Mouse (Mus musculus): ENCODE measurements at regions not wholly inside any gene's neighbourhood (a gene's known extent, or its start where the extent isn't known, plus 50 kb on each side); places are given as distances from the start of the nearest gene placed in this dataset.

DNA sequence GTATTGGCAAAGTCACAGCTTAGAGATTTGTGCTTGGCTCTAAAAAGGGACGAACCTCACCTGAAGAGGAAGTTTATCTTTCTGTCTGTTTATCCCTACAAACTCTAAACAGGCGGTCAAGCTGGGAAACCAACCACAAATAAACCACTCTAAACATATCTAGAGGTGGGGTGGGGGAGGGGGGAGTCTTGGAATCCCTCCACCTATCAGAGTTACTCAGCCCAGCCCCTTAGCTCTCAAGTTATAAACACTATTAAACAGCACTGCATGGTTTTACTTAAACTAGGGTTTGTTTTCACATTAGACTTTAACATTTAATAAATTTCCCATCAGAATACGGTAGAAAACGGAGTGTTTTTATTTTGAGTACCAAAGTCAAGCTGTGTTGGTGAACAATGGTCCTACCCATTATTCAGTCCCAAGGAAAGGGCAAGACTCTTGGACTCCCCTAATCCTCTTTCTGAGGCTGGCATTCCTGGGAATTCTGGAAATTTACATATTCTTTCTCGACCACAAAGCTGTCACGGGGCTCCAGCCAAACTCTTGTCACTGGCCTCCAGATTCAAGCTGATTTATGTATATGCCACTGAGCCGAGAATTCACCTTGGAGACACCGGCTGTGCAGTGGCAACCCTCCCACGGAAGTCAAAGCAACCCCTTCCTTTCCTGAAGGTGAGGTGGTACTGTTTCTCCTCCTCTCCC lies 166.7 kb downstream of the Sox4 start:
- H3K27me3 ChIP-seq (ENCODE audit: control insufficient read depth in 1 of 2, insufficient read depth in 2 of 2, low read length in 2 of 2): no peaks in the 10 kb centered on the region

DNA sequence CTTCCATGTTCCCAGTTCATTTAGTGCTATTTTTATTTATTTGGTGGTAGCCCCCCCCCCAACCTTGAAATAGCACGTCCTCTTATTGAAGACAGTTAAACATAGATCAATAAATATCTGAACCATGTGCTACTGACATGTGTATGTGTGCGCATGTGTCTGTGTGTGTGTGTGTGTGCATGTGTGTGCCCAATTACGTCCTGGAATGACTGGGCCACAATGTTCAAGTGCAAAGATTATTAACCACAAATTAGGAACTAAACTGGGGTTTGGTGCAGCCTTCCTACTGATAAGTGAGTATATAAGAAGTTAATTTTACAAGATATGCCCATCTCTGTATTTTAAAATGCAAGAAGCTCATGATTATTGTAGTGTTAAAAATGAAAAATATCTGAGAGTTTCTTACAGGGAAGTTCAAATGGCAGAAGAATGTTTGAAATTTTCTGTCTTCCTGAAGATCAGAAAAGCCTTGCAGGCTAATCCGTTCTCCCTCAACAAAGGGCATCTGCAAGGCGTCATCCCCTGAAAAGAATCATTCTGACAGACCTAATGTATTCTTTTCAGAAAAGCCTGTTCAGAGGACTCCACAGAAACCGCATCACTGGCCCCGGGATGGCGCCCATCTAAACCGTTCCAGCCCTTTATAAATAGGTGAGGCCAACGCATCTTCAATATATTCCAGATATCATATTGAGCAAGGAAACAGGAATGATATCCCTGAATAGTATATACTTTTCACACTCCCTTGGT lies 170.8 kb downstream of the Sox4 start:
- Histone ChIP-seq H3K27ac (ENCODE audit: control insufficient read depth, low read depth, low read length) (no peak overlapping the region), H3K9ac (ENCODE audit: control insufficient read depth, low read depth, low read length, poor library complexity, severe bottlenecking) (no peak overlapping the region), H3K79me2 (ENCODE audit: control insufficient read depth, insufficient read depth, low read length, poor library complexity) (no peaks in the 10 kb centered on the region), H3K9me3 (replicated peaks; ENCODE audit: insufficient read depth, low read length) (no peaks in the 10 kb centered on the region), H3K27me3 (ENCODE audit: control insufficient read depth in 1 of 2, insufficient read depth in 2 of 2, low read length in 2 of 2) (no peaks in the 10 kb centered on the region), H3K4me3 (ENCODE audit: control insufficient read depth in 1 of 2, insufficient read depth in 1 of 2, low read depth in 2 of 2, low read length in 2 of 2) (no peak overlapping the region), H3K4me1 (ENCODE audit: control insufficient read depth in 1 of 2, insufficient read depth in 2 of 2, low read length in 2 of 2) (no peaks in the 10 kb centered on the region), H3K36me3 (ENCODE audit: control insufficient read depth in 1 of 2, insufficient read depth in 2 of 2, low read length in 2 of 2) (no peaks in the 10 kb centered on the region)
- DNase-seq (ENCODE audit: low read depth, low spot score): no peak
- TF ChIP-seq MAX (IDR thresholded peaks at IDR 0.05; ENCODE audit: low read length): no peak
- no peak for TF ChIP-seq USF2 (IDR thresholded peaks at IDR 0.05; ENCODE audit: borderline replicate concordance in 1 of 2, insufficient read depth in 1 of 2, low read depth in 1 of 2, low read length in 2 of 2)
- TF ChIP-seq NRF1 (IDR thresholded peaks at IDR 0.05; ENCODE audit: insufficient read depth, low read depth, low read length, poor library complexity, severe bottlenecking): no peak
- TF ChIP-seq CHD1 (IDR thresholded peaks at IDR 0.05; ENCODE audit: low read depth, low read length): no peak
- TF ChIP-seq SIN3A (IDR thresholded peaks at IDR 0.05; ENCODE audit: low read length): no peak
- no peak for TF ChIP-seq CTCF (IDR thresholded peaks at IDR 0.05 in 2 of 3, conservative IDR thresholded peaks at IDR 0.05 in 1 of 3; ENCODE audit: control insufficient read depth in 1 of 3, insufficient read depth in 1 of 3, low read depth in 2 of 3, low read length in 3 of 3, poor library complexity in 1 of 3, severe bottlenecking in 1 of 3)
- no peak for TF ChIP-seq ZC3H11A (IDR thresholded peaks at IDR 0.05; ENCODE audit: low read depth, low read length)
- no peak for TF ChIP-seq TCF12 (IDR thresholded peaks at IDR 0.05; ENCODE audit: low read depth, low read length)
- no peak for TF ChIP-seq ZMIZ1 (IDR thresholded peaks at IDR 0.05; ENCODE audit: low read depth, low read length)
- no peak for TF ChIP-seq POLR2AphosphoS2 (IDR thresholded peaks at IDR 0.05; ENCODE audit: low read length)
- no peak for TF ChIP-seq MEF2A (IDR thresholded peaks at IDR 0.05; ENCODE audit: extremely low read depth, insufficient replicate concordance, low read depth, low read length, poor library complexity, severe bottlenecking)
- TF ChIP-seq MAFK (IDR thresholded peaks at IDR 0.05; ENCODE audit: borderline replicate concordance, low read depth, low read length): no peak

More for the DNA sequence above, 166.7 kb downstream of the Sox4 start:
- H3K4me1 ChIP-seq (ENCODE audit: control insufficient read depth in 1 of 2, insufficient read depth in 2 of 2, low read length in 2 of 2): no peaks in the 10 kb centered on the region
- no peak overlapping the region for H3K4me3 ChIP-seq (ENCODE audit: control insufficient read depth in 1 of 2, insufficient read depth in 1 of 2, low read depth in 2 of 2, low read length in 2 of 2)
- H3K79me2 ChIP-seq (ENCODE audit: control insufficient read depth, insufficient read depth, low read length, poor library complexity): no peaks in the 10 kb centered on the region
- no peaks in the 10 kb centered on the region for H3K9me3 ChIP-seq (replicated peaks; ENCODE audit: insufficient read depth, low read length)
- no peaks in the 10 kb centered on the region for H3K36me3 ChIP-seq (ENCODE audit: control insufficient read depth in 1 of 2, insufficient read depth in 2 of 2, low read length in 2 of 2)
- H3K27ac ChIP-seq (ENCODE audit: control insufficient read depth, low read depth, low read length): no peak overlapping the region
- no peak for DNase-seq (ENCODE audit: low read depth, low spot score)
- TF ChIP-seq ETS1 (IDR thresholded peaks at IDR 0.05; ENCODE audit: low read depth, low read length) (no peak), USF1 (IDR thresholded peaks at IDR 0.05; ENCODE audit: low read depth, low read length) (no peak), E2F4 (IDR thresholded peaks at IDR 0.05; ENCODE audit: borderline replicate concordance, low read depth, low read length) (no peak), TBP (IDR thresholded peaks at IDR 0.05; ENCODE audit: low read depth, low read length) (no peak), CHD2 (IDR thresholded peaks at IDR 0.05; ENCODE audit: low read length) (no peak), RAD21 (IDR thresholded peaks at IDR 0.05; ENCODE audit: low read depth, low read length) (no peak), SMC3 (IDR thresholded peaks at IDR 0.05; ENCODE audit: low read depth, low read length) (no peak), TAL1 (IDR thresholded peaks at IDR 0.05; ENCODE audit: low read length) (no peak), MXI1 (IDR thresholded peaks at IDR 0.05; ENCODE audit: low read depth, low read length) (no peak), POLR2A (IDR thresholded peaks at IDR 0.05; ENCODE audit: control insufficient read depth in 1 of 2, insufficient read depth in 1 of 2, low read depth in 1 of 2, low read length in 2 of 2, poor library complexity in 1 of 2) (no peak), RCOR1 (IDR thresholded peaks at IDR 0.05; ENCODE audit: low read depth, low read length) (no peak), SIN3A (IDR thresholded peaks at IDR 0.05; ENCODE audit: low read length) (no peak), NELFE (IDR thresholded peaks at IDR 0.05; ENCODE audit: low read depth, low read length) (no peak), BHLHE40 (IDR thresholded peaks at IDR 0.05; ENCODE audit: borderline replicate concordance, low read depth, low read length) (no peak), GABPA (IDR thresholded peaks at IDR 0.05; ENCODE audit: low read depth, low read length) (no peak), MAX (IDR thresholded peaks at IDR 0.05; ENCODE audit: low read length) (no peak), POLR2AphosphoS2 (IDR thresholded peaks at IDR 0.05; ENCODE audit: low read length) (no peak), ZC3H11A (IDR thresholded peaks at IDR 0.05; ENCODE audit: low read depth, low read length) (no peak)
- no peak overlapping the region for H3K9ac ChIP-seq (ENCODE audit: control insufficient read depth, low read depth, low read length, poor library complexity, severe bottlenecking)

Measured in MEL (cell line).